Comparison of ENCODE assay signal across 18 mouse cellular contexts in genomic region chr2:135274949-135275348, GRCm38 (mm10).
DNase-seq lines count a peak whose midpoint lies in the region; ATAC-seq and TF ChIP-seq lines count a peak whose summit lies in the region.
"Had no signal": no experiment of that assay in that cellular context is flagged by ENCODE, and none has a peak within 500 bp of the region (broad histone marks: within the 10 kb centered on the region; RNA-seq: fewer than 3 reads in every experiment).

No protein-coding gene starts in this region.

- ATAC-seq in heart, embryonic 12.5 days (ENCODE audit: insufficient number of reproducible peaks, low FRiP score) = peak; percentile 59
- ATAC-seq in kidney, embryonic 15.5 days (replicated peaks; ENCODE audit: low FRiP score) = no peak
- ATAC-seq in forebrain, embryonic 11.5 days (replicated peaks; ENCODE audit: low FRiP score) = no peak
- ATAC-seq in granulocyte monocyte progenitor cell, adult 5-6 weeks (replicated peaks; ENCODE audit: poor library complexity, severe bottlenecking) = no peak
- ATAC-seq: activated CD4-positive, CD25-positive, alpha-beta regulatory T cell, adult 4 months; hindbrain, postnatal 0 days; liver, postnatal 0 days had no signal

- WGBS in kidney, adult 2 months = 62% methylated on average over 5 of the region's 5 CpGs
- 43% methylated on average over 5 of the region's 5 CpGs for WGBS in heart, embryonic 12.5 days
- WGBS in kidney, embryonic 15.5 days = 70% methylated on average over 5 of the region's 5 CpGs
- 89% methylated on average over 5 of the region's 5 CpGs for WGBS in forebrain, embryonic 11.5 days

- H3K27me3 ChIP-seq in kidney, adult 2 months (replicated peaks; ENCODE audit: control insufficient read depth, insufficient read depth, low read length) = no peaks in the 10 kb centered on the region
- no peaks in the 10 kb centered on the region for H3K27me3 ChIP-seq in heart, embryonic 12.5 days (replicated peaks)
- H3K27me3 ChIP-seq in kidney, embryonic 15.5 days = no peaks in the 10 kb centered on the region
- H3K27me3 ChIP-seq in forebrain, embryonic 11.5 days (ENCODE audit: control insufficient read depth, insufficient read depth, low read length) = no peaks in the 10 kb centered on the region
- H3K27me3 ChIP-seq: embryonic facial prominence, embryonic 13.5 days; neural tube, embryonic 12.5 days had no signal

- no peaks in the 10 kb centered on the region for H3K4me1 ChIP-seq in kidney, adult 2 months (ENCODE audit: control insufficient read depth, insufficient read depth, low read length)
- H3K4me1 ChIP-seq in heart, embryonic 12.5 days (replicated peaks) = peaks cover 27% of the 10 kb centered on the region
- H3K4me1 ChIP-seq in kidney, embryonic 15.5 days = no peaks in the 10 kb centered on the region
- no peaks in the 10 kb centered on the region for H3K4me1 ChIP-seq in forebrain, embryonic 11.5 days (replicated peaks; ENCODE audit: control insufficient read depth, insufficient read depth, low read length)
- H3K4me1 ChIP-seq: embryonic facial prominence, embryonic 13.5 days; neural tube, embryonic 12.5 days had no signal

- no peak overlapping the region for H3K4me2 ChIP-seq in heart, embryonic 12.5 days
- no peak overlapping the region for H3K4me2 ChIP-seq in kidney, embryonic 15.5 days
- no peak overlapping the region for H3K4me2 ChIP-seq in forebrain, embryonic 11.5 days (ENCODE audit: low read depth, low read length, severe bottlenecking)
- H3K4me2 ChIP-seq: embryonic facial prominence, embryonic 13.5 days; neural tube, embryonic 12.5 days had no signal

- H3K9me3 ChIP-seq in heart, embryonic 12.5 days (replicated peaks) = no peaks in the 10 kb centered on the region
- no peaks in the 10 kb centered on the region for H3K9me3 ChIP-seq in kidney, embryonic 15.5 days (replicated peaks)
- no peaks in the 10 kb centered on the region for H3K9me3 ChIP-seq in forebrain, embryonic 11.5 days (ENCODE audit: control insufficient read depth, low read length)
- H3K9me3 ChIP-seq: embryonic facial prominence, embryonic 13.5 days; neural tube, embryonic 12.5 days had no signal

- 0 out of 2 replicates have a peak overlapping the region, but pooled peaks have one; percentile 30 for H3K27ac ChIP-seq in kidney, adult 2 months (ENCODE audit: insufficient read depth, low read depth, low read length)
- H3K27ac ChIP-seq in heart, embryonic 12.5 days (ENCODE audit: poor library complexity, severe bottlenecking) = peak overlapping the region; percentile 24; the same call in 1 of the 2 replicates
- 0 out of 2 replicates have a peak overlapping the region, but pooled peaks have one; percentile 0 for H3K27ac ChIP-seq in kidney, embryonic 15.5 days
- no peak overlapping the region for H3K27ac ChIP-seq in forebrain, embryonic 11.5 days (ENCODE audit: low read depth, low read length)
- H3K27ac ChIP-seq: embryonic facial prominence, embryonic 13.5 days; hindbrain, postnatal 0 days; neural tube, embryonic 12.5 days had no signal

- DNase-seq in kidney, adult 2 months = peak; percentile 60
- DNase-seq in kidney, adult 18-20 months = no peak
- peak; percentile 41 for DNase-seq in heart, adult 8-10 months (ENCODE audit: low spot score)
- DNase-seq in cerebellum, postnatal 36 days = no peak
- no peak for DNase-seq in forebrain, embryonic 11.5 days (ENCODE audit: low spot score)
- DNase-seq: cerebellum, adult 8-10 months; gastrocnemius, postnatal 10 days; liver; liver, postnatal 0 days; right cerebral cortex, postnatal 25 days; thymus, postnatal 25 days had no signal

- no peak for TF ChIP-seq CTCF in kidney, adult 2 months (conservative IDR thresholded peaks at IDR 0.05; ENCODE audit: insufficient read depth, insufficient read length, low read depth, low read length)

- no peaks in the 10 kb centered on the region for H3K36me3 ChIP-seq in kidney, adult 2 months (ENCODE audit: control insufficient read depth, insufficient read depth, low read length)
- no peaks in the 10 kb centered on the region for H3K36me3 ChIP-seq in heart, embryonic 12.5 days
- no peaks in the 10 kb centered on the region for H3K36me3 ChIP-seq in kidney, embryonic 15.5 days
- H3K36me3 ChIP-seq in forebrain, embryonic 11.5 days (ENCODE audit: control insufficient read depth, insufficient read depth, low read length) = no peaks in the 10 kb centered on the region
- H3K36me3 ChIP-seq: embryonic facial prominence, embryonic 13.5 days; neural tube, embryonic 12.5 days had no signal

- H3K4me3 ChIP-seq in kidney, adult 2 months (ENCODE audit: insufficient read depth, low read depth, low read length) = no peak overlapping the region
- H3K4me3 ChIP-seq in heart, embryonic 12.5 days = no peak overlapping the region
- no peak overlapping the region for H3K4me3 ChIP-seq in kidney, embryonic 15.5 days (replicated peaks)
- H3K4me3 ChIP-seq in forebrain, embryonic 11.5 days (ENCODE audit: low read depth, low read length) = no peak overlapping the region
- H3K4me3 ChIP-seq: embryonic facial prominence, embryonic 13.5 days; neural tube, embryonic 12.5 days had no signal

- H3K9ac ChIP-seq in heart, embryonic 12.5 days = no peak overlapping the region
- H3K9ac ChIP-seq in kidney, embryonic 15.5 days = no peak overlapping the region
- no peak overlapping the region for H3K9ac ChIP-seq in forebrain, embryonic 11.5 days (ENCODE audit: low read length)
- H3K9ac ChIP-seq: embryonic facial prominence, embryonic 13.5 days; liver, postnatal 0 days; neural tube, embryonic 12.5 days had no signal

- no peak for TF ChIP-seq POLR2A in kidney, adult 2 months (IDR thresholded peaks at IDR 0.05; ENCODE audit: low read depth, low read length)

Comparison
In these comparisons a context has a peak if more than half of its experiments do, and no peak if none do; other contexts are left out.
1. DNase-seq: peak in kidney, adult 2 months (single experiment) and heart, adult 8-10 months (single experiment); none in kidney, adult 18-20 months (single experiment), cerebellum, postnatal 36 days (0 of 2) and forebrain, embryonic 11.5 days (single experiment).